Mouse (Mus musculus): ENCODE results near the gene Spata31d1d.

The Spata31d1d gene

GRCm38 (mm10) chr13:59679908-59680307, 51.6 kb downstream of the Spata31d1d start:
- no peak for DNase-seq (ENCODE audit: low spot score in 2 of 2)

DNA sequence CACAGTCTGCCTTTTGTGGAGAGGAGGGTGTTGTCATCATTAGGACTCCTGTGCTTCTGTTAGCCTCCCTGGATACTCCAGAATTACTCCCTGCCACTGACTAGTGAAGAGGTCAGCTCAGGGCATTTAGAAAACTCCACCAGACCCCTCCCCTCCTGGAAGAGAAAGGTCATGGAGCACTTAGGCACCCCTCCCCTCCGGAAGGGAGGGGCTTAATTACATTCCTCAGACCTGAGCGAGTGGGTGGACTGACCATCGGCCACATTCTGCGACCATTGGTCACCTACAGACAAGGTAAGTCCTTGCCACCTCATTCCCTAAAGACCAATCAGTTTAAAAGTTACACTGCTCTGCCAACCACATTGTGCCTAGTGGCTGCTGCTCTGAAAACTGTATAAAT, 52.2 kb downstream of the Spata31d1d start:
- DNase-seq (ENCODE audit: low spot score in 2 of 2) = no peak

GRCm38 (mm10) chr13:59676316-59677229, 55.0 kb downstream of the Spata31d1d start:
- no peak for DNase-seq (ENCODE audit: low spot score in 2 of 2)

All from natural killer cell, adult 2 months (primary cell).